Mouse (Mus musculus) liver, embryonic 14.5 days (tissue): Measurements from ENCODE around the gene Rps25.

Experiments used
- CTCF ChIP-seq: IDR thresholded peaks from 2 replicates; pipeline ENCODE4 v1.5.1; 2016; ENCODE audit warnings: antibody characterized with exemption, low read depth, control low read depth
- EP300 ChIP-seq: IDR thresholded peaks from 2 replicates; pipeline ENCODE4 v1.6.1; 2016; ENCODE audit warnings: antibody characterized with exemption, low read depth

- no peak for TF ChIP-seq CTCF
- TF ChIP-seq EP300, result no peak
Measured at GRCm38 (mm10) chr9:44399114-44399794, 7.7 kb upstream of the Rps25 start.
